25 mouse cellular contexts compared by ENCODE assay signal in the genomic region with DNA sequence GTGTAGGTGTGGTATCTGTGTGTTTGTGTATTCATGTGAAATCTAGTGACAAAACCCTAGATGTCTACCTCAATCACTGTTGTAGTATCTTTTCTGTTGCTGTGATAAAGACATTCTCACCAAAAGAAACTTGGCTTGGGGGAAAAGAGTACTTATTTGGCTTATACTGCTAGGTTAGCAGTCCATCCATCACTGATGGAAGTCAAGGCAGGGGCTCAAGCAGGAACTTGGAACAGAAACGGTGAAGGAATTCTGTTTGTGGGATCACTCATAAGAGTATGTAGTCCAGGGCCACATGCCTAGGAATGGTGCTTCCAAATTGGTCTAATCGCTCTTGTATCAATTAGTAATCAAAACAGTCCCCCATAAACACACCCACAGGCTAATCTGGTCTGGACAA.
"Had no signal": no experiment of that assay in that cellular context is flagged by ENCODE, and none has a peak within 500 bp of the region (broad histone marks: within the 10 kb centered on the region; RNA-seq: fewer than 3 reads in every experiment).

No protein-coding gene starts in this region.

- H3K4me2 ChIP-seq: heart, embryonic 12.5 days; hindbrain, embryonic 12.5 days; hindbrain, embryonic 14.5 days; intestine, embryonic 15.5 days; limb, embryonic 12.5 days had no signal

- H3K27me3 ChIP-seq: heart, embryonic 12.5 days; hindbrain, embryonic 12.5 days; intestine, embryonic 15.5 days; limb, embryonic 12.5 days had no signal

- H3K4me3 ChIP-seq: gastrocnemius, adult 2 months; heart, embryonic 10.5 days; heart, embryonic 12.5 days; hindbrain, embryonic 10.5 days; hindbrain, embryonic 12.5 days; intestine, embryonic 15.5 days; layer of hippocampus, adult 2 months; left cerebral cortex, adult 2 months; limb, embryonic 10.5 days; limb, embryonic 12.5 days had no signal

- DNase-seq: forebrain, postnatal 0 days; gastrocnemius, adult 2 months; gastrocnemius, postnatal 10 days; gastrocnemius, postnatal 25 days; heart, adult 18-20 months; heart, postnatal 10 days; heart, postnatal 4 days; kidney, adult 18-20 months; kidney, adult 8-10 months; kidney, postnatal 10 days; kidney, postnatal 25 days; kidney, postnatal 4 days had no signal

- ATAC-seq: forebrain, postnatal 0 days; hindbrain, embryonic 16.5 days; inflammation-experienced regulatory T-cells, adult 6 months; intestine, embryonic 15.5 days; intestine, postnatal 0 days had no signal

- H3K9ac ChIP-seq: forebrain, postnatal 0 days; heart, embryonic 12.5 days; hindbrain, embryonic 12.5 days; hindbrain, embryonic 14.5 days; intestine, embryonic 15.5 days; limb, embryonic 12.5 days had no signal

- H3K9me3 ChIP-seq: heart, embryonic 10.5 days; heart, embryonic 12.5 days; hindbrain, embryonic 10.5 days; hindbrain, embryonic 12.5 days; intestine, embryonic 15.5 days; limb, embryonic 10.5 days; limb, embryonic 12.5 days had no signal

- H3K4me1 ChIP-seq: heart, embryonic 10.5 days; heart, embryonic 12.5 days; hindbrain, embryonic 10.5 days; hindbrain, embryonic 12.5 days; intestine, embryonic 15.5 days; limb, embryonic 10.5 days; limb, embryonic 12.5 days had no signal

- H3K36me3 ChIP-seq: heart, embryonic 10.5 days; heart, embryonic 12.5 days; hindbrain, embryonic 10.5 days; hindbrain, embryonic 12.5 days; intestine, embryonic 15.5 days; limb, embryonic 10.5 days; limb, embryonic 12.5 days had no signal

- H3K27ac ChIP-seq: gastrocnemius, adult 2 months; heart, embryonic 10.5 days; hindbrain, embryonic 10.5 days; hindbrain, embryonic 12.5 days; hindbrain, embryonic 14.5 days; intestine, embryonic 15.5 days; layer of hippocampus, adult 2 months; left cerebral cortex, adult 2 months; limb, embryonic 10.5 days; limb, embryonic 12.5 days had no signal
